Mouse (Mus musculus) limb, embryonic 11.5 days (tissue): ENCODE measurements at regions not wholly inside any gene's neighbourhood (a gene's known extent, or its start where the extent isn't known, plus 50 kb on each side); places are given as distances from the start of the nearest gene placed in this dataset.

Experiments used
- ATAC-seq: fragments of 200-750 bp; cut with Nextera tagmentation; 2 replicates; pipeline ENCODE4 v1.8.0; 2017; ENCODE audit warnings: low read depth; ENCODE audit not compliant: insufficient number of reproducible peaks, low FRiP score, low TSS enrichment
- DNase-seq: peaks from one replicate; pipeline ENCODE4 v3.0.0-alpha.2; 2015; ENCODE audit warnings: low spot score
- H3K27ac ChIP-seq: fragments of 300-500 bp; sonication (generic); replicated peaks from 2 replicates; pipeline ENCODE4 v1.5.1; 2014; ENCODE audit warnings: low read depth, mild to moderate bottlenecking, low read length
- H3K27me3 ChIP-seq: fragments of 300-500 bp; sonication (generic); 2 replicates; pipeline ENCODE4 v1.6.1; 2014; ENCODE audit warnings: mild to moderate bottlenecking, low read length, mixed read lengths; ENCODE audit not compliant: control insufficient read depth, insufficient read depth
- H3K36me3 ChIP-seq: fragments of 300-500 bp; sonication (generic); 2 replicates; pipeline ENCODE4 v1.6.1; 2014; ENCODE audit warnings: mild to moderate bottlenecking, low read length, moderate library complexity, mixed read lengths; ENCODE audit not compliant: control insufficient read depth, insufficient read depth
- H3K4me1 ChIP-seq: fragments of 300-500 bp; sonication (generic); 2 replicates; pipeline ENCODE4 v1.6.1; 2014; ENCODE audit warnings: low read length, mixed read lengths; ENCODE audit not compliant: control insufficient read depth, insufficient read depth
- H3K4me2 ChIP-seq: fragments of 300-500 bp; sonication (generic); 2 replicates; pipeline ENCODE4 v1.6.1; 2014; ENCODE audit warnings: low read depth, mild to moderate bottlenecking, moderate library complexity; ENCODE audit not compliant: severe bottlenecking
- H3K4me3 ChIP-seq: fragments of 300-500 bp; sonication (generic); 2 replicates; pipeline ENCODE4 v1.5.1; 2014; ENCODE audit warnings: low read depth, low read length
- H3K9ac ChIP-seq: fragments of 300-500 bp; sonication (generic); 2 replicates; pipeline ENCODE4 v1.6.1; 2014; ENCODE audit warnings: mild to moderate bottlenecking, low read length
- H3K9me3 ChIP-seq: fragments of 300-500 bp; sonication (generic); 2 replicates; pipeline ENCODE4 v1.6.1; 2016; ENCODE audit warnings: low read length; ENCODE audit not compliant: control insufficient read depth
- WGBS: fragments of 180-500 bp; shearing (Covaris S2); extraction: QIAGEN DNeasy Blood & Tissue Kit; methylation state at CpG from one replicate; pipeline ENCODE4 v1.1.7; 2014; 5-methylcytosine and 5-hydroxymethylcytosine counted together

GRCm38 (mm10) chr16:86646753-86647152 is 707.2 kb upstream of the N6amt1 start:
- H3K4me3 ChIP-seq = no peak overlapping the region
- no peak overlapping the region for H3K4me2 ChIP-seq
- H3K9ac ChIP-seq = no peak overlapping the region
- WGBS = 75% methylated on average over 2 of the region's 2 CpGs
- peaks cover 2% of the 10 kb centered on the region; the same call in 1 of the 2 replicates for H3K4me1 ChIP-seq
- H3K36me3 ChIP-seq = no peaks in the 10 kb centered on the region
- no peak for ATAC-seq
- no peak for DNase-seq
- H3K9me3 ChIP-seq = no peaks in the 10 kb centered on the region
- H3K27ac ChIP-seq = no peak overlapping the region
- no peaks in the 10 kb centered on the region for H3K27me3 ChIP-seq

GRCm38 (mm10) chr16:86645436-86645835 is 708.5 kb upstream of the N6amt1 start:
- Histone ChIP-seq H3K9me3 (no peaks in the 10 kb centered on the region), H3K4me1 (peaks cover 2% of the 10 kb centered on the region; the same call in 1 of the 2 replicates), H3K36me3 (no peaks in the 10 kb centered on the region), H3K9ac (no peak overlapping the region), H3K27me3 (no peaks in the 10 kb centered on the region), H3K27ac (no peak overlapping the region), H3K4me2 (no peak overlapping the region), H3K4me3 (no peak overlapping the region)
- ATAC-seq (no peak), DNase-seq (no peak)
- WGBS = 71% methylated on average over 1 of the region's 1 CpGs

DNA sequence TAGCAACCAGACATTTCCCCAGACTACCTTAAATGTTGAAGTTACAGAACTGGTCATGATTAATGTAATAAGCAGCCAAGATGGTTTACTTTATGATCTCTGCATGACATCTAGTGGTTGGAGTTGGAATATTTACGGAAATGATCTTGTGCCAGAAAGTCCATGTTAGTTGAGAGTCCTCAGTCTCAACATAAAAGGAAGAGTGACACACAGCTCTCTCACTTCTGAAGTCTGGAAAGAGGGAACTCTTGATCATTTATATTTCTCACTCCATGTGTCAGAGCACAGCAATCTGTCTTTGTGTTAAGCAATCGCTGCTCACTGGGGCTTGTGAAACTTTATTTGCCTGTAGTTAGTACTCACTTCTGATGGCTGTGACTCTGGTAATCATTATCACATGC is 709.1 kb upstream of the N6amt1 start:
- Histone ChIP-seq H3K27ac (no peak overlapping the region), H3K9ac (no peak overlapping the region), H3K27me3 (no peaks in the 10 kb centered on the region), H3K4me1 (peaks cover 2% of the 10 kb centered on the region; the same call in 1 of the 2 replicates), H3K9me3 (no peaks in the 10 kb centered on the region), H3K4me2 (no peak overlapping the region), H3K36me3 (no peaks in the 10 kb centered on the region), H3K4me3 (no peak overlapping the region)
- ATAC-seq (peak; percentile 51; the same call in 1 of the 2 replicates), DNase-seq (peak; percentile 30)
- 20% methylated on average over 2 of the region's 2 CpGs for WGBS

- Histone ChIP-seq H3K4me1 (no peaks in the 10 kb centered on the region), H3K4me2 (no peak overlapping the region), H3K36me3 (no peaks in the 10 kb centered on the region), H3K4me3 (no peak overlapping the region), H3K27me3 (no peaks in the 10 kb centered on the region), H3K27ac (no peak overlapping the region), H3K9ac (no peak overlapping the region), H3K9me3 (no peaks in the 10 kb centered on the region)
- 87% methylated on average over 7 of the region's 7 CpGs for WGBS
- ATAC-seq (no peak), DNase-seq (no peak)
Measured at GRCm38 (mm10) chr16:86604166-86604565, 702.5 kb upstream of the Adamts5 start.

GRCm38 (mm10) chr16:86594992-86595391 is 693.4 kb upstream of the Adamts5 start:
- no peak overlapping the region for H3K4me3 ChIP-seq
- WGBS = 70% methylated on average over 3 of the region's 3 CpGs
- no peak overlapping the region for H3K9ac ChIP-seq
- ATAC-seq (no peak), DNase-seq (no peak)
- H3K36me3 ChIP-seq = no peaks in the 10 kb centered on the region
- H3K4me2 ChIP-seq = no peak overlapping the region
- H3K27me3 ChIP-seq = no peaks in the 10 kb centered on the region
- H3K4me1 ChIP-seq = no peaks in the 10 kb centered on the region
- H3K9me3 ChIP-seq = no peaks in the 10 kb centered on the region
- H3K27ac ChIP-seq = no peak overlapping the region

GRCm38 (mm10) chr16:86586044-86586443 is 684.4 kb upstream of the Adamts5 start:
- WGBS = 86% methylated on average over 4 of the region's 4 CpGs
- no peak overlapping the region for H3K4me2 ChIP-seq
- H3K27me3 ChIP-seq = no peaks in the 10 kb centered on the region
- no peak overlapping the region for H3K9ac ChIP-seq
- DNase-seq = no peak
- no peaks in the 10 kb centered on the region for H3K4me1 ChIP-seq
- H3K36me3 ChIP-seq = no peaks in the 10 kb centered on the region
- H3K9me3 ChIP-seq = no peaks in the 10 kb centered on the region
- no peak overlapping the region for H3K4me3 ChIP-seq
- no peak overlapping the region for H3K27ac ChIP-seq
- ATAC-seq = no peak

DNA sequence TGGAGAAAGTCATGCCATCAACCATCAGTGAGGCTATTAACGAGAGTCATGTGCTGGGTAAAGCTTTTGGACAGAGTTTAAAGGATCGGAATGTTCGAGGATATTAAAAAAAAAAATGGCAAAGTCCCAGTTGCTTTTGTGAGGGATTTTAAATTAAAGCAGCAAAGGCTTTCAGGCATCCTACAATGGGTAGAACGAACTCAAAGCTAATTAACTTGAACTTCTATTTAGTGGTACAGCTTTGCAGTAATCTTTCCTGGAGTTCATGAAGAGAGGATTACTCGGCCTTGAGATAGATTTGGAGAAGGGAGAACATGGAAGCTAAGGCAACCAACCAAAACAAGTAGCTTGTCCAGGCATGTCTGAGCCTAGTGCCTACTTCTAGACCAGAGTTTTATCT is 676.7 kb upstream of the Adamts5 start:
- no peak for ATAC-seq
- Histone ChIP-seq H3K9me3 (no peaks in the 10 kb centered on the region), H3K27me3 (no peaks in the 10 kb centered on the region), H3K9ac (no peak overlapping the region), H3K27ac (no peak overlapping the region), H3K36me3 (no peaks in the 10 kb centered on the region), H3K4me2 (no peak overlapping the region), H3K4me3 (no peak overlapping the region), H3K4me1 (no peaks in the 10 kb centered on the region)
- no peak for DNase-seq
- WGBS = 51% methylated on average over 5 of the region's 5 CpGs

- Histone ChIP-seq H3K4me2 (no peak overlapping the region), H3K27ac (no peak overlapping the region), H3K9ac (no peak overlapping the region), H3K36me3 (no peaks in the 10 kb centered on the region), H3K4me3 (no peak overlapping the region), H3K27me3 (no peaks in the 10 kb centered on the region), H3K4me1 (no peaks in the 10 kb centered on the region), H3K9me3 (no peaks in the 10 kb centered on the region)
- ATAC-seq (no peak), DNase-seq (no peak)
- 74% methylated on average over 4 of the region's 4 CpGs for WGBS
Measured at GRCm38 (mm10) chr16:86547465-86548043, 645.9 kb upstream of the Adamts5 start.

- no peaks in the 10 kb centered on the region for H3K4me1 ChIP-seq
- no peak for DNase-seq
- H3K27ac ChIP-seq = no peak overlapping the region
- H3K27me3 ChIP-seq = no peaks in the 10 kb centered on the region
- no peak overlapping the region for H3K4me2 ChIP-seq
- H3K4me3 ChIP-seq = no peak overlapping the region
- 86% methylated on average over 3 of the region's 3 CpGs for WGBS
- H3K36me3 ChIP-seq = no peaks in the 10 kb centered on the region
- H3K9me3 ChIP-seq = no peaks in the 10 kb centered on the region
- no peak overlapping the region for H3K9ac ChIP-seq
- ATAC-seq = no peak
Measured at GRCm38 (mm10) chr16:86546905-86547304, 645.3 kb upstream of the Adamts5 start.
